ENCODE assay signal across 22 mouse cellular contexts in genomic region chr10:108408437-108408836, GRCm38 (mm10).
DNase-seq lines count a peak whose midpoint lies in the region; ATAC-seq and TF ChIP-seq lines count a peak whose summit lies in the region.
"Had no signal": no experiment of that assay in that cellular context is flagged by ENCODE, and none has a peak within 500 bp of the region (broad histone marks: within the 10 kb centered on the region; RNA-seq: fewer than 3 reads in every experiment).

No protein-coding gene starts in this region.

- TF ChIP-seq CTCF in liver, adult 2 months (IDR thresholded peaks at IDR 0.05; ENCODE audit: low read depth, low read length) = no peak
- no peak for TF ChIP-seq CTCF in liver, embryonic 14.5 days (IDR thresholded peaks at IDR 0.05; ENCODE audit: low read depth)

- peak; percentile 76 for ATAC-seq in intestine, embryonic 16.5 days
- no peak for ATAC-seq in liver, embryonic 14.5 days (ENCODE audit: insufficient read depth)
- ATAC-seq in stomach, embryonic 16.5 days (ENCODE audit: insufficient read depth, low FRiP score) = peak; percentile 65
- ATAC-seq: forebrain, embryonic 13.5 days had no signal

- no peak overlapping the region for H3K9ac ChIP-seq in liver, adult 2 months (ENCODE audit: low read depth, low read length)
- H3K9ac ChIP-seq in intestine, embryonic 16.5 days (ENCODE audit: low read depth, low read length) = no peak overlapping the region
- no peak overlapping the region for H3K9ac ChIP-seq in liver, embryonic 14.5 days (replicated peaks)
- no peak overlapping the region for H3K9ac ChIP-seq in stomach, embryonic 16.5 days (ENCODE audit: low read length)
- H3K9ac ChIP-seq: embryonic facial prominence, embryonic 12.5 days; forebrain, embryonic 13.5 days; hindbrain, embryonic 15.5 days; limb, embryonic 12.5 days had no signal

- H3K36me3 ChIP-seq in liver, adult 2 months (ENCODE audit: control insufficient read depth, insufficient read depth, low read length) = peaks cover 18% of the 10 kb centered on the region
- H3K36me3 ChIP-seq in intestine, embryonic 16.5 days (ENCODE audit: control insufficient read depth, insufficient read depth, low read length) = no peaks in the 10 kb centered on the region
- no peaks in the 10 kb centered on the region for H3K36me3 ChIP-seq in liver, embryonic 14.5 days (replicated peaks; ENCODE audit: control insufficient read depth, insufficient read depth, low read depth)
- no peaks in the 10 kb centered on the region for H3K36me3 ChIP-seq in stomach, embryonic 16.5 days (ENCODE audit: control insufficient read depth, insufficient read depth, low read length)
- H3K36me3 ChIP-seq: embryonic facial prominence, embryonic 12.5 days; hindbrain, embryonic 15.5 days; limb, embryonic 12.5 days had no signal

- no peak for TF ChIP-seq EP300 in liver, embryonic 14.5 days (IDR thresholded peaks at IDR 0.05; ENCODE audit: low read depth)

- H3K9me3 ChIP-seq in intestine, embryonic 16.5 days (ENCODE audit: control insufficient read depth, low read length) = no peaks in the 10 kb centered on the region
- H3K9me3 ChIP-seq in liver, embryonic 14.5 days (ENCODE audit: control insufficient read depth, low read length) = no peaks in the 10 kb centered on the region
- H3K9me3 ChIP-seq in stomach, embryonic 16.5 days (replicated peaks; ENCODE audit: control insufficient read depth, low read length) = no peaks in the 10 kb centered on the region
- H3K9me3 ChIP-seq: embryonic facial prominence, embryonic 12.5 days; forebrain, embryonic 13.5 days; hindbrain, embryonic 15.5 days; limb, embryonic 12.5 days; midbrain, embryonic 10.5 days had no signal

- no peak for TF ChIP-seq POLR2A in liver, adult 2 months (IDR thresholded peaks at IDR 0.05; ENCODE audit: extremely low read depth, insufficient read depth, low read length)

- 0 out of 2 replicates have a peak, but pooled peaks cover 3% of the 10 kb centered on the region for H3K79me2 ChIP-seq in liver, adult 2 months (ENCODE audit: control insufficient read depth, insufficient read depth, low read length)

- peak overlapping the region; percentile 7; the same call in 1 of the 2 replicates for H3K4me2 ChIP-seq in intestine, embryonic 16.5 days (ENCODE audit: low read depth, low read length)
- peak overlapping the region; percentile 3; the same call in 1 of the 2 replicates for H3K4me2 ChIP-seq in liver, embryonic 14.5 days (ENCODE audit: low read depth)
- H3K4me2 ChIP-seq in stomach, embryonic 16.5 days (ENCODE audit: low read depth, low read length) = peak overlapping the region; percentile 19; the same call in 1 of the 2 replicates
- H3K4me2 ChIP-seq: embryonic facial prominence, embryonic 12.5 days; forebrain, embryonic 13.5 days; hindbrain, embryonic 15.5 days; limb, embryonic 12.5 days had no signal

- H3K27me3 ChIP-seq in liver, adult 2 months (ENCODE audit: control insufficient read depth, insufficient read depth, low read length) = no peaks in the 10 kb centered on the region
- no peaks in the 10 kb centered on the region for H3K27me3 ChIP-seq in intestine, embryonic 16.5 days (replicated peaks; ENCODE audit: control insufficient read depth, insufficient read depth, low read length)
- H3K27me3 ChIP-seq in liver, embryonic 14.5 days (ENCODE audit: control insufficient read depth, insufficient read depth, low read length) = no peaks in the 10 kb centered on the region
- H3K27me3 ChIP-seq in stomach, embryonic 16.5 days (ENCODE audit: control insufficient read depth, insufficient read depth, low read length) = no peaks in the 10 kb centered on the region
- H3K27me3 ChIP-seq: embryonic facial prominence, embryonic 12.5 days; forebrain, embryonic 13.5 days; hindbrain, embryonic 15.5 days; limb, embryonic 12.5 days had no signal

- H3K4me3 ChIP-seq in liver, adult 2 months (ENCODE audit: insufficient read depth, low read depth, low read length) = no peak overlapping the region
- H3K4me3 ChIP-seq in intestine, embryonic 16.5 days (ENCODE audit: low read length) = no peak overlapping the region
- no peak overlapping the region for H3K4me3 ChIP-seq in liver, embryonic 14.5 days (ENCODE audit: insufficient read depth in 1 of 2, low read depth in 2 of 2, low read length in 2 of 2)
- no peak overlapping the region for H3K4me3 ChIP-seq in stomach, embryonic 16.5 days (replicated peaks; ENCODE audit: low read length)
- H3K4me3 ChIP-seq: embryonic facial prominence, embryonic 12.5 days; erythroblast, embryonic 14.5 days; forebrain, embryonic 13.5 days; hindbrain, embryonic 15.5 days; limb, embryonic 12.5 days; midbrain, embryonic 10.5 days had no signal

- WGBS in liver, adult 2 months = 21% methylated on average over 6 of the region's 6 CpGs
- 54% methylated on average over 6 of the region's 6 CpGs for WGBS in intestine, embryonic 16.5 days
- WGBS in liver, embryonic 14.5 days (ENCODE audit: insufficient replicate concordance) = 60% methylated on average over 6 of the region's 6 CpGs
- 49% methylated on average over 6 of the region's 6 CpGs for WGBS in stomach, embryonic 16.5 days

- no peak overlapping the region for H3K27ac ChIP-seq in liver, adult 2 months (replicated peaks; ENCODE audit: insufficient read depth, low read depth, low read length)
- peak overlapping the region; percentile 27; the same call in 1 of the 2 replicates for H3K27ac ChIP-seq in intestine, embryonic 16.5 days (ENCODE audit: low read length)
- H3K27ac ChIP-seq in liver, embryonic 14.5 days = no peak overlapping the region
- H3K27ac ChIP-seq in stomach, embryonic 16.5 days (ENCODE audit: low read length) = peak overlapping the region; percentile 78
- H3K27ac ChIP-seq: embryonic facial prominence, embryonic 12.5 days; forebrain, embryonic 13.5 days; hindbrain, embryonic 15.5 days; limb, embryonic 12.5 days; macrophage; midbrain, embryonic 10.5 days had no signal

- H3K4me1 ChIP-seq in liver, adult 2 months (ENCODE audit: control insufficient read depth, insufficient read depth, low read length) = peaks cover 14% of the 10 kb centered on the region
- peaks cover 15% of the 10 kb centered on the region for H3K4me1 ChIP-seq in intestine, embryonic 16.5 days (ENCODE audit: control insufficient read depth, insufficient read depth, low read length)
- peaks cover 0 to 10% of the 10 kb centered on the region in 2 experiments; a peak in 2 of 4 replicates for H3K4me1 ChIP-seq in liver, embryonic 14.5 days (replicated peaks; ENCODE audit: control insufficient read depth in 2 of 2, insufficient read depth in 2 of 2, low read length in 1 of 2)
- peaks cover 16% of the 10 kb centered on the region for H3K4me1 ChIP-seq in stomach, embryonic 16.5 days (ENCODE audit: control insufficient read depth, insufficient read depth, low read length)
- H3K4me1 ChIP-seq: forebrain, embryonic 13.5 days; hindbrain, embryonic 15.5 days had no signal

- DNase-seq in liver, adult 2 months (ENCODE audit: extremely low read depth, low read depth, low spot score) = peak; percentile 80
- no peak for DNase-seq in liver
- no peak for DNase-seq in liver, embryonic 14.5 days (ENCODE audit: low read depth in 3 of 3, low spot score in 3 of 3)
- no peak for DNase-seq in yolk sac, embryonic 10.5 days (ENCODE audit: low spot score)
- DNase-seq in testis, postnatal 10 days (ENCODE audit: low spot score) = no peak
- DNase-seq: adrenal gland, adult 8-10 months; B cell, adult 2 months; cerebellum, postnatal 10 days; kidney, adult 8-10 months; kidney, postnatal 4 days; retina, postnatal 1 day; thymus, adult 18-20 months; thymus, postnatal 4 days had no signal

Comparison
In these comparisons a context has a peak if more than half of its experiments do, and no peak if none do; other contexts are left out.
1. H3K27ac ChIP-seq: peak in intestine, embryonic 16.5 days (single experiment) and stomach, embryonic 16.5 days (single experiment); none in liver, adult 2 months (single experiment) and liver, embryonic 14.5 days (single experiment).
2. Peak in every context shown above with its lines, with median percentiles within 50 percentile points of each other: H3K4me2 ChIP-seq.